Mouse (Mus musculus): ENCODE measurements around the gene Ppl.

Ppl gene

GRCm38 (mm10) chr16:5123476-5123875 is 8.7 kb downstream of the Ppl start:
- no peak for DNase-seq (ENCODE audit: low spot score in 2 of 2)

GRCm38 (mm10) chr16:5119845-5120244 is 12.4 kb downstream of the Ppl start:
- DNase-seq (ENCODE audit: low spot score in 2 of 2) = no peak

GRCm38 (mm10) chr16:5119385-5119784 is 12.8 kb downstream of the Ppl start:
- no peak for DNase-seq (ENCODE audit: low spot score in 2 of 2)

GRCm38 (mm10) chr16:5113582-5113981 is 18.6 kb downstream of the Ppl start:
- DNase-seq (ENCODE audit: low spot score in 2 of 2) = no peak

- DNase-seq (ENCODE audit: low spot score in 2 of 2) = no peak
Measured at GRCm38 (mm10) chr16:5113002-5113550, 19.1 kb downstream of the Ppl start.

- no peak for DNase-seq (ENCODE audit: low spot score in 2 of 2)
Measured at GRCm38 (mm10) chr16:5111021-5111420, 21.2 kb downstream of the Ppl start.

- DNase-seq (ENCODE audit: low spot score in 2 of 2) = no peak
Measured at GRCm38 (mm10) chr16:5109877-5110276, 22.3 kb downstream of the Ppl start.

GRCm38 (mm10) chr16:5101000-5101399 is 31.2 kb downstream of the Ppl start:
- no peak for DNase-seq (ENCODE audit: low spot score in 2 of 2)

- DNase-seq (ENCODE audit: low spot score in 2 of 2) = no peak
Measured at GRCm38 (mm10) chr16:5096504-5096903, 35.7 kb downstream of the Ppl start.

GRCm38 (mm10) chr16:5093285-5093684 is 38.9 kb downstream of the Ppl start:
- DNase-seq (ENCODE audit: low spot score in 2 of 2) = peak in 1 of 2 experiments; percentile 24

- DNase-seq (ENCODE audit: low spot score in 2 of 2) = no peak
Measured at GRCm38 (mm10) chr16:5089021-5089420, 43.2 kb downstream of the Ppl start.

GRCm38 (mm10) chr16:5086179-5086578 is 46.0 kb downstream of the Ppl start:
- DNase-seq (ENCODE audit: low spot score in 2 of 2) = no peak

- no peak for DNase-seq (ENCODE audit: low spot score in 2 of 2)
Measured at GRCm38 (mm10) chr16:5085196-5085595, 47.0 kb downstream of the Ppl start.

GRCm38 (mm10) chr16:5074341-5074740 is 57.9 kb downstream of the Ppl start:
- no peak for DNase-seq (ENCODE audit: low spot score in 2 of 2)

GRCm38 (mm10) chr16:5071974-5072373 is 60.2 kb downstream of the Ppl start:
- DNase-seq (ENCODE audit: low spot score in 2 of 2) = no peak

GRCm38 (mm10) chr16:5070321-5070720 is 61.9 kb downstream of the Ppl start:
- no peak for DNase-seq (ENCODE audit: low spot score in 2 of 2)

- DNase-seq (ENCODE audit: low spot score in 2 of 2) = no peak
Measured at GRCm38 (mm10) chr16:5063472-5063871, 68.7 kb downstream of the Ppl start.

GRCm38 (mm10) chr16:5058114-5058513 is 74.1 kb downstream of the Ppl start:
- no peak for DNase-seq (ENCODE audit: low spot score in 2 of 2)

GRCm38 (mm10) chr16:5050251-5051110 is 81.7 kb downstream of the Ppl start:
- peak; percentile 81 to 82 for DNase-seq (ENCODE audit: low spot score in 2 of 2)

- peak; percentile 96 to 100 for DNase-seq (ENCODE audit: low spot score in 2 of 2)
Measured at GRCm38 (mm10) chr16:5049774-5050234, 82.4 kb downstream of the Ppl start, which contains the start of the genes Glyr1 and Ubn1. Glyr1 (minus strand) TSS chr16:5049863. Ubn1 (plus strand) TSS chr16:5050057.

GRCm38 (mm10) chr16:5049182-5049773 is 82.9 kb downstream of the Ppl start:
- DNase-seq (ENCODE audit: low spot score in 2 of 2) = no peak

GRCm38 (mm10) chr16:5045322-5045721 is 86.9 kb downstream of the Ppl start:
- DNase-seq (ENCODE audit: low spot score in 2 of 2) = no peak
